Mouse (Mus musculus): ENCODE results near the gene Retn.

- TF ChIP-seq CTCF (IDR thresholded peaks at IDR 0.05; ENCODE audit: low read depth, low read length) (no peak), POLR2AphosphoS5 (IDR thresholded peaks at IDR 0.05; ENCODE audit: insufficient replicate concordance, low read depth, low read length) (no peak), GATA1 (IDR thresholded peaks at IDR 0.05; ENCODE audit: borderline replicate concordance, low read length) (no peak), GATA2 (IDR thresholded peaks at IDR 0.05; ENCODE audit: borderline replicate concordance, low read depth, low read length) (no peak)
Observed at GRCm38 (mm10) chr8:3674671-3675070, 19.1 kb downstream of the Retn start.

Measured in G1E (cell line).